Mouse (Mus musculus) heart, postnatal 10 days (tissue): ENCODE data around the gene Slc8b1. TPM values are rescaled to one million over a fixed set of nuclear protein-coding genes. Genes with fewer than 3 reads are reported as not detected.

Experiments used
- DNase-seq, 2 experiments: peaks; one replicate each; pipeline ENCODE4 v3.0.0; 2021
- intact Hi-C: fragments of 180-260 bp; cut with DNase I; formaldehyde crosslinking; loops from one replicate; pipeline ENCODE4 v1.15.1; 2025
- total RNA-seq, 2 experiments: library from RNA; stranded (reverse); gene quantifications; 2 replicates each; pipeline ENCODE4 v1.2.3; 2021

The Slc8b1 gene
- total RNA-seq, 2 experiments from 2014 or later = 8.3 to 12.6 TPM

DNA sequence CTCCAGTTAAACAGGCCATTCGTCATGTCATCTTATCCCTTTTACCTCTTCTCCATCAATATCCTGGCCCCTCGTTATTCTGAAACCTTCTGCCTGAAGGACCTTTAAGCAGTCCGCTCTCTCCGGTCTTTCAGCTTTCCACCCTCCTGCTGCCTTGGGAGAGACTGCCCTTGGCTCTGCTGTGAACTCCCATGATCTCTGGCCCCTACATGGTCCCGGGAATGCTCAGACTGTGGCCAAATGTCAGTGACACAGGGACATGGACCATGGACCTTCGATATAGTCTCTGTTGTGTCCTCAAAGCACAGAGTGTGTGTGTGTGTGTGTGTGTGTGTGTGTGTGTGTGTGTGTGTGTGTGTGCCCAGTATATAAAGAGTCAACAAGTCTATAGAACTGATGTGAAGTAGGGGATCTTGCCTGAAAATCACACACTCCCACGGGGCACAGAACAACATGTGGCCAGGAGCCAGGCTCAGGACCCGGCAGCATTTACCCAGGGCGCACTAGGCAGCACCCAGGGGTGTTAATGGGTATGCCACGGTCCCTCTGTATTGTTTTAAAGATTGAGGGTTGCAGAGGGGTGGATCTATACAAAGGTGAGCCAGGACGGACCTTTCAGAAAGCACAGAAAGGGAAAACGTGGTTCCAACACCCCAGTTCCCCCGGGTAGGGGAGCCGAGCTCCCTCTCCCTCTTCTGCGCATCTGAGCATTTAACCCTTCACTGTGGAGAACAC is 54.4 kb downstream of the Slc8b1 start:
- no peak for DNase-seq

DNA sequence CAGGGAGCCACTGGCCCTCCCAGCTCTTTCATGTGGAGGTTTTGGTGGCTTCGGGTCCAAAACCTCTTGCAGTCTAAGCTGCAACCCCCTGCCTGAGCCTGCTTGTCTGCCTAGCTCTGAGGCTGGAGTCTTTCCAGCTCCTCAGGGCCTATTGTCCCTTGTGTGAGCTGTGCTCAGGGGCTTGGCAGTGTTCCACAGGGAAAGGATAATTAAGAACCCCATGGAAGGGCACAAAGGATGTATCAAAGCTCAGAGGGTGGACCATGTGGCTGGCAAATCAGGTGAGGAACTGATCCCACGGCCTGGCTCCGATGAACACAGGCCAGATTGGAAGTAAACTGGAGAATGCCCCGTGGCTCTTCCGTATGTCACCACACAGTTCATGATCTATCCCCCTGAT is 55.1 kb downstream of the Slc8b1 start:
- peak; percentile 56 to 60 for DNase-seq
- intact Hi-C loops = loop anchor here (2.0 kb wide), 1 partner anchor 21 kb away; no protein-coding TSS in a partner anchor

More for the DNA sequence above, 54.4 kb downstream of the Slc8b1 start:
- intact Hi-C loops = no loop called here

DNA sequence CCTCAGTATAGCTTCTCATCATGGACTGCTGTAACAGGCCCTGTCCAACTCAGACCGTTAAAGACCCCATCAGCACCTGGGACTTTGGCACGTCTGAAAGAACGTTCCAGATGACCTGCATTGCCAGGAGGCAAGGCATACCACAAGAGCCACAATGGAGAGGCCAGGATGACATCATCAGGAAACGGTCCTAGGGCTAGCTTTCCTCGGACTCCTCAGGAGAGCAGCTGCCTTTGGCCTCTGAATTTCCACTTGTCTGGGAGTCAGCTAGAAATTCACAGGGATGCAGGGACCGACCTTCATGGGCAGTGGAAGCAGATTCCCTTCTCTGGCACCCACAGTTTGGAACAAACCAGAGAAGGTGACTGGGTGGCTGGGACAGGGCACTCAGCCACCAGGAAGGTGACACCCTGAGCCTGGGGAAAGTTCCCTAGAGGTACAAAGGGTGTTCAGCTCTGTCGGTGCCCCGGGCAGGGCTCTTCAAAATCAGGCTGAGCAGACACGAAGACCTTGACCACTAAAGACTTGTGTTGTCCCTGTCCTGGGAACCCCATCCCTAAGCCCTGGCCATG is 55.8 kb downstream of the Slc8b1 start:
- intact Hi-C loops = loop anchor here (2.0 kb wide), 1 partner anchor 20 kb away; no protein-coding TSS in a partner anchor
- DNase-seq = peak; percentile 57 to 61

DNA sequence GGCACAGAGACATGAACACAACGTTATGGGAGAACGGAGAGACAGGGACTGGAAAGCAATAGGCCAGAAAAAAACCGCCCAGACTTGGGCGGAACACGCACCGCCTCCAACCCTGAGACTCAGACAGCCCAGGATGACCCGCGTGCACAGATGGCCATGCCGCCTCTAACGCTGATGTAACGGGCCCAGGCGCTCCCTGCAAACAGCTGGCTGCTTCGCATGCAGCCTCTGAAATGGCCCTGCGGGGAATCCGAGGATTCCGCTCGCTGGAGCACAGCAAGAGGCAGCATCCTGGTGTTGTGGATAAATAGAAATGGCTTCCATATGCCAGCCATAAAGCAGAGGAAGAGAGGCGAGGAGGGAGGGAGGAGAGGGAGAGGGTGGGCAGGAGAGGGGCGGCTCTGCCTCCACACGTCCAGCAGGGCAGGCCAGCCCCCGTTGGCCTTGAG is 56.3 kb downstream of the Slc8b1 start:
- peak; percentile 73 to 79 for DNase-seq
- intact Hi-C loops = loop anchor here (2.0 kb wide), 1 partner anchor 20 kb away; no protein-coding TSS in a partner anchor

DNA sequence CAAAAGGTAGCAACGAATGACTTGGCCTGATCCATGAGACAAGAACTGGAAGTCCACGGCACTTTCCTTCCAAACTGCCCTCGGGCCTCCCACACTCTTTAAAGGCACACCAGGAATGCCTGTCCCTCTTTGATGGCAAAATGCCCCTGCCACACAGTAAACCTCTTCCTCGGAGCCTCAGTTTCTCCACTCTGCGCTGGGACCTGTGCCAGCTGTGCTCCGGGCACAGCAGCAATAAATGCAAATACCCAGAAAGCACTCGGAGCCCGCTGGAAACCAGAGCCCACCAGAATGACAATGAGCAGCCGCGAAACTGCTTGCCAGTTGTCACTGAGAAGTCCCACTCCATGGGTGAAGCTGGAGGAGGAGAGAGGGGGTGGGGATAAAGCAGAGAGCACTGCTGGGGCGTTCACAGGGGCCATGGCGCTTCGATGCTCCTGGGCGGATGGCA is 56.8 kb downstream of the Slc8b1 start:
- no peak for DNase-seq
- intact Hi-C loops = loop anchor here (2.0 kb wide), 1 partner anchor 19 kb away; no protein-coding TSS in a partner anchor

DNA sequence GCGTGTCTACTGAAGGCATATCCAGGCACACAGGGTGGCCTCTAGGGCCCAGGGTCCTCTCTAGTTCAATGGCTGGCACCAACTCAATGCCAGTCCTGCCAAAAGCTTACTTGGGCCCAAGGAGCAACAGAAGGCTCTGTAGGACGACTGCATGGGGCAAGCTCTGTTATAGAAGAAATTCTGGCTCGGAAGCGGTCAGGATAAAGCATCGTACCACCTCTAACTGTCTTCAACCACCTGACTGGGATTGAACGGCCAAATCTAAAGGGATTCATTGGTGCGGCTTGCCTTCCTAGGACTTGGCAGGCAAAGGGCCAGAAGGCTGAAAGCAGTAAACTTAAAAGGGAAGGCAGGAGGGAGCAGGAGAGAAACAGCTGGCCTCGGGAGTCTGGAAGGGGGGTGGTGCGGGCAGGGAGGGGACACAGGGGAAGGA is 57.4 kb downstream of the Slc8b1 start:
- intact Hi-C loops = no loop called here
- peak in 1 of 2 experiments; percentile 37 for DNase-seq

DNA sequence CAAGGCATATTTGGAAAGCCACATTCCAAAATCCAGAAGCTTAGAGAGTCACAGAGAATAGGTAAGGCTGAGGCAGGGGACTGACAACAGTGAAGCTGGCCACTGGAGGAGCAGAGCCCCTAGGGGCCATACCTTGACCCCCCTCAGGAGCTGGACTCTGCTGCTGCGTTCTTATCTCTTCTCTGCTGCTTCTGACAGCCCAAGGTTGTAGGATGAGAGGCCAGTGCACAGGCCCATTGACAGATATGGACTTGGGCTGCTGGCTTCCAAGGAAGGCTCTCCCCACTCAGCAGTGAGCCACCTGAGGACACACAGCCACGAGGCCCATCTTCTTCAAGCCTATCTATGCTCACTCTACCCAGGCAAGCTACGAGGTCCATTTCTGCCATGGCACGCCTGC is 58.0 kb downstream of the Slc8b1 start:
- intact Hi-C loops = no loop called here
- DNase-seq = no peak

DNA sequence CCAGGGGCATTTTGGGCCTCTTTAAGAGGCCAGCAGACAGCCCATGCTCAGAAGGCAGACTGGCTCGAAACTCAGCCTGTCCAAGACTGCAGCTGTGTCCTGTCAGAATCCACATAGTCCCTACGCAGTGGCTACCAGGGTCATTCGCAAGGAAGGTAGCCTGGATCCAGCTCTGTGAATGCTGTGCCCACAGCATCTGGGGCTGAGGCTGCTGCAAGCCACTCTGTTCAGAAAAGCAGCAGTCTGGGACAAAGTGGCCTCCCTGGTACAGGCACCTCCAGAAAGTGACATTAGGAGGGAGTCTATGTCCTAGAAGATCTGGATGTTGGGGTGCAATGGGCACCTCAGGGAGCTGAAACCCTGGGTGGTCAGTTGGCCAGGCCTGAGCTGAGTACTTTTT is 58.8 kb downstream of the Slc8b1 start:
- DNase-seq = no peak
- intact Hi-C loops = no loop called here

DNA sequence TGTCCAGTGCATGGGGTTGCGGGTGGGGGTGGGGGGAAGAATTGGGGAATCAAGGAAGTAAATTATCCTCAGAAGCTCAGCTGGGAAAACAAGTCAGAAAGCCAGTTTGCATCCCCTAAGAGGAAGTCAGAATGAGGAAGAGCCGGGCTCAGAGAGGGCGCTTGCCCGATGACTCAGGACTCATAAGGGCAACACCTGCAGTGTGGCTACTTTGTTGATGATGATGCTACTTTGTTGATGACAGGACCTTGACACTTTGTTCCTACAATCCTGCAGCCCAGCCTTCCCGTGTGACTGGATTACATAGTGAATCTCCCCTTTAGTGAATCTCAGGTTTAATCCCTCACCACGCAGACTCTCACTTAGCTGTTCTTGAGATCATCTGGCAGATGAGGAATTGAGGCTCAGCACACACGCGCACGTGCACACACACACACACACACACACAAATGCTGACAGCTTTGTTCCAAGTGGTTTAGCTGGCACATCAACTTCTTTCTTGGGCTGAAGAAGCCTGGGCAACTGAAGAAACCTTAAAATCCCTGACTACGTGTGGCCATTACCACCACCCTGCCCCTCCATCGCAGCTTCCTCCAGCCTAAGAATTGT is 59.4 kb downstream of the Slc8b1 start:
- no peak for DNase-seq
- intact Hi-C loops = no loop called here

DNA sequence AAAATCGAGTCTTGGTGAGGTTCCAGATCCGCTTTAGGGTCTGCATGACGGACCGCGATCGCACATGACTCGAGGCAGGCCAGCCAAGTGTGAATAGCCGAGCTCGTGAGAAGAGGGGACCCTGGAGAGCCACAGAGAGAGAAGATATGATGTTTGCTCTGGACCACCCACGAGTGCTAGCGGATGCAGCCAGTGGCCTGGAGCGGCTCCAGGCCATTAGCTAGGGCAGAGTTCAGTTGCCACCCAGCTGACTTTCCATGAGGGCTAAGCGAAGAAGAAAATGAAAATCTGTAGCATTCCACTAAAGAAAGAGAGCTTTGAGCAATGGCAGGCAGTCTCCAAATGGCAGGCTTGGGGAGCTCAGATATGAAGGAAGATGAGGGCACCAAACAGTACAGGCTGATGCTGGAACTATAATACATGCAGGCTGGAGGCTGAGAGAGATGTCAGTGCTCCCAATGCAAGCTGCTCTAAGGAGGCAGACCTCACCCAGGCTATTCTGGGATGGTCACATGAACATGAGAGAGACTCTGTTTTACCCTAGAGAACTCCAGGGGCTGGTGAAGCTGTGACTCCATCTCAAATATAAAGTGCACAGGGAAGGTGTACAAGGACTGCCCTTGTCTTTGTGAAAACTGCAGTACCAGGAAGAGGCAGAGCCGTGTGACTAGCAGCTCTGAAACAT is 60.2 kb downstream of the Slc8b1 start:
- intact Hi-C loops = no loop called here
- peak; percentile 35 to 52 for DNase-seq

DNA sequence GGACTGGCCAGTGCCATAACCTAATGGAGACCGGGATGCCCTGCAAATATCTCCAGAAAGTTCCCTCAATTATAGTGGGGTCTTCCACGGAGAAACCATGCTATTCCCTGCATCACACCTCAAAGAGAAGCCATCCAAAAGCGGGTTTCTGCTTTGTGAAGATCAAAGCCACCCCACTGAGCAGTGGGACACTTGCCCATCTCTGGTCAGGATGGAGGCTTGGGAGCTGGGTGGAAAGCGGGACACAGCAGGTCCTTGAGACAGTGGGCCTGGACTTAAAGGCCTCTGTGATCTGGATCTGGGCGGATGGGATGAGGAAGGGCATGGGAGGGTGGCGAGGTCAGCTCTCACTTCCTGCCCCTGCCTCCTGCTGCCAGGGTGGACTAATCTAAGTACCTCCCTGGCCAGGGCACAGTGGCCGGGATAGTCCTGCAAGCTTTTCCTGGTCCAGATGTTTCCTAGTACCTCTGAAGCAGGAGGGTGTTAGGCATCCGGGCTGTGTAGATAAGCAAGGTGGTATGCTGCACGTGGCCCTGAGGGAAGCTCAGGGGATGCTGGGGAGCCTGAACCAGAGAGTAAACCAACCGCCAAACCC is 63.6 kb downstream of the Slc8b1 start:
- intact Hi-C loops = no loop called here
- no peak for DNase-seq

DNA sequence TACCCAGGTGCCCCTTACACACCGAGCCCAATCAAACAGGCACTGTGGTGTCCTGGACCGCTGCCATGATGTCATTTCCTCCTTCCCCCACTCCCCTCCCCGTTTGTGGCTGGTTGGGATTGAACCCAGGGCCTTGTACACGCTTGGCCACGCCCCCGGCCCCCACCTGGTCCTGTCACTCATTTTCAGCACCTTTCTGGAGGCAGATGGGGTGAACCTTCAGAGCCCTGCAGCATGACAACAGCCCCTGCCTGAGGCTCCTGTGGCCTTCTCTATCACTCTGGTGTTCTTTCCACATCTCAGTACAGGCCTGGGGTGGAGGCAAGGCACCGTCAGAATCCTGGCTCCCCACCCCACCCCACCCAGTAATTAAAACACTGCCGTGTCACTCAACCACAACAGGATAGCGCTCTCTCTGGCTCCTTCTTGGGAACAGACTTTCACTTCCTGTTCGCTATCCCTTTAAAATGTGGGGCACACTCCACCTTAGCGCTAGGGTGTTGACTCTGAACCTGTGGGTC is 65.9 kb downstream of the Slc8b1 start:
- intact Hi-C loops = no loop called here
- no peak for DNase-seq

DNA sequence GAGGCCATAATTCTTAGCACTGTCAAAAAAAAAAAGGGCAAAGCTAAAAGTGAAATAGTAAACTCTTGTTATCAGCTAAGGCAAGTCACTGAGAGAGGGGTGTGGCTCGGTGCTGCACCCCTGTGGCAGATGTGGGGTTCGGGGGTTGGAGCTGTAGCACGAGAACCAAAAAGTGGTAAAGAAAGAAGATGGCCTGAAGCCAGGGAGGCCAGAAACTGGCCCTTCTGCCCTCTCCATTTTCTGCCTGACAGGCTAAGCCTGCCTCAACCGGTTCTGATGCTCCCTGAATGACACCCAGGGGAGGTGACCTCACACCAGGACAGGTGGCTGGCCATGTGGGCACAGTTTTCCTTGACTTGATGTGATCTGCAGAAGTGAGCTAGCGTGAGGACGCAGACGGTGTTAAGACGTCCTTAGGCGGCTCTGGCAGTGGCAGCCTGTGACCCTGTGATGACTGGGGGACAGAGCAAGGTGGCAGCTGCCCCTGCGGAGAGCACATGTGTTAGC is 67.0 kb downstream of the Slc8b1 start:
- intact Hi-C loops = no loop called here
- no peak for DNase-seq

DNA sequence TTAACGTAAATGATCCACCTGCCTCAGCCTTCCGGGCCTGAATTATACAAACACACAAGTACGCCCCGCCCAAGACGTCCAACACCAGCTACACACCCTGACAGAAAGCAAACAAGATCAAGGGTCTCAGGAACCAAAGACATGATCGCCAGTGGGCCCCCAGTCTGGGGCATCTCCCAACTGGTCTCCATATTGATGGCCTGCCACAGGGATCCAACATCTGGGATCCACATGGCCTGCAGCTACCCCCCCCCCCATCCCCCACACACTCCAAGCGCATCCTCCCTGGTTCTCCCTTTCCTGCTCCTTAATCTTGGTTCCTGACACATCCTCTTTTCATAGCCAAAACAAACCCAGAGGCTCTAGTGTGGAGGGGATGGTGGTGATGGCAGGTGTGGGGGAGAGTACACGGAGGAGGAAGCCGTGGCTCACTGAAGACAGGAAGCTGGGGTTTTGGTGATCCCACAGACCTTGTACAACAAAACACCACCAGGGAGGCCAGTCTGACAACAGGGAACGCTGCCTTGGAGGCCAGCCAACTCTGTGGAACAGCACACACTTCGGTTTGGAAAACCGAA is 67.6 kb downstream of the Slc8b1 start:
- intact Hi-C loops = no loop called here
- peak; percentile 70 to 81 for DNase-seq

DNA sequence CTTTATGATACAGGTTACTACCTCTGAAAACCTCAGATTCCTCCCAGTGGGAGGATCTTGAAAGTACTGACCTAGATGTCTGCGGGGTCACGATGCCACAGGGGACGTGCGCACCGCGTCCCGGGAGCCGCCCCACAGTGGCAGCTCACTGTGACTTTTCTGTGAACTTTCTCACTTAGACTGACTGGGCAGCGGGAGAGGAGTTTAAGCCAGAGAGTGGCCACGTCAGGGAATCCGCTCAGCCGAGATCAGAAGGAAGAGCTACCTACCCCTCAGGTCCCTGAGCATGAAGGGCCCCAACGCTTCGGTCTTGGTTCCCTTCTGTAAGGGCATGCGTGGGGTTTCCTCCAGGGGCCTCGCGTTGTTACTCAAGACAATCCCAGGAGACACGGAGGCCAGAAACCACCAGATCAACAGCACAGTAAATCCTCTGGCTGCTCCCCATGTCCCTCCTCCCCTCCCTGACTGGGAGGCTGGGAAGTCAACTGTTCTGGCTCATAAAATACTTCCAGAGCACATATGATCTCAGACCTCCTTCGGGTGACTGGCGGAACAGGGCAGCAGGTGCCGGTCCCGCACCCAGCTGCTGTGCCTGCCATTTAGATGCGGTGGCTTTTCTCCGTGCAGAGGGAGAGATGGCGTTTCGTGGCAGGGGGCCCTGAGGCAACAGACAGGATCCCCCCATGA is 68.4 kb downstream of the Slc8b1 start:
- intact Hi-C loops = no loop called here
- peak; percentile 70 to 78 for DNase-seq

DNA sequence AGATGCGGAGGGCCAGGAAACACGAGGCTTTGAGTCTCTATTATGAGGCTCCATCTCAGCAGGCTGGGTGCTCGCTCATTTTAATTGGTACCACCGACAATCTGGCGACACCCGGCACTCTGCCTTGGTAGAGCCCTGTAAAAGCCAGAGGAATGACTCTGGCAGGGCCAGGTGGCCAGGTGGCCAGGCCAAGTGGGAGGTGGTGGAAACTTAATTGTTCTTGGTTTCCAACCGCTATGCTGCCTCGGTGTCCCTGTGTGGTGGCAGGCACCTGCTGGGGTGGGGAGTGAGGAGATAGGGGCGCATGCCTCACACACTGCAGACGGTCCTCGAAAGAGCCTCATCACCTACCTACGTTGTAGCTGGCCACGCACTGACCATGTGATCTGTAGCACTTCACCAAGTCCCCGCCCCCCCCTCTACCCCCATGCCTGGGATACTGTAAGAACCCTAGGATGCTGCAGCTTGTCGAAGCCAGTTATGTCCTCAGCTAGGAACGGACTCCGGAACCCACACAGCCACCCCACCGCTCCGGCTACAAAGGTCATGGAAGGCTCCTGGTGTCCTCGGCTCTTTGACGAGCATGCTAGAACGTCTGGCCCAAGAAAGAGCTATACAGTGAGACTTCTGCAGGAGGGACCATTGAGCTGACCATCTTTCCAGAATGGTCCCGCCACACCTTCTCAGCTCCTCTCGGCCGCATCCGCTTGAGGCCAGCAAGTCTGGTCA is 69.1 kb downstream of the Slc8b1 start:
- intact Hi-C loops = no loop called here
- no peak for DNase-seq

DNA sequence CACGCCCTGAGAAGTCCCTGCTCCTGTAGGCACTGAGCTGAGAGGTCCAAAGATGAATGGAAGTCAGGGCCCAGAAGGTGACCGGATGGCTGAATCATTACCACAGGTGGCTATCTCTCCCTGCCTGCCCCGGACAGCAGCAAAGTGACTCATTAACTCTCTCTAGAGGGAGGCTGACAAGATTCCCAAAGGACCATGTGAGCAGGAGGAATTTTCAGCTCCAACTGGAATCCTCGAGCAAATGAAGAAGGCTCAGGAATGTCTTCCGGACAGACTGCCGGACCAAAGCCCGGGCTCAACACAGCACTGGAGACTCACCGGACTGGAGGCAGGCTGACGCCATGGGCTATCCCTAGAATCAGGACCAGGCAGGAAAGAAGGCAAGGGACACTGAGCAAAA is 71.0 kb downstream of the Slc8b1 start:
- intact Hi-C loops = no loop called here
- no peak for DNase-seq

DNA sequence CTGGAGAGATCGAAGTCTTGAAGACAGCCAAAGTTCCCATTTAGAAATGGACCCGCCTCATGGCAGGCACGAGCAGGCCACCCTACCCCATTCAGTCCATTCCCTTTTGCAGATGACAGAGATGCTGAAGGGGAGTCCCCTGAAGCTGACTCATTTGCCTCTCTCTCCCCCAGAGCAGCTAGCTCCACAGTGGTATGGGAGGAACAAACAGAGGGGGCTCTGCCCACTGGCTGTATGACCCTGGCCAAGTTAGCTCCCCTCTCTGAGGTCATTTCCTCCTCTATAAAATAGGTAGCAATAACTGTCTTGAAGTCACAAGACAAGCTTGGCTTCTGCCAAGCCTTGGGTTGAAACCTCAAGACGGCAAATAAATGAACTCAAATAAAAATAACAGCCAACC is 72.5 kb downstream of the Slc8b1 start:
- no peak for DNase-seq
- intact Hi-C loops = no loop called here
